Mouse (Mus musculus) erythroblast, embryonic 14.5 days (primary cell): Measurements from ENCODE around the gene AW551984.

ENCODE experiments used
- GATA1 ChIP-seq: IDR thresholded peaks from 2 replicates; pipeline ENCODE4 v1.6.1; 2012; ENCODE audit warnings: low read length, inconsistent platforms, mixed read lengths
- TAL1 ChIP-seq: IDR thresholded peaks from 3 replicates; pipeline ENCODE4 v1.6.1; 2012; ENCODE audit warnings: low read length, inconsistent platforms, mixed read lengths

DNA sequence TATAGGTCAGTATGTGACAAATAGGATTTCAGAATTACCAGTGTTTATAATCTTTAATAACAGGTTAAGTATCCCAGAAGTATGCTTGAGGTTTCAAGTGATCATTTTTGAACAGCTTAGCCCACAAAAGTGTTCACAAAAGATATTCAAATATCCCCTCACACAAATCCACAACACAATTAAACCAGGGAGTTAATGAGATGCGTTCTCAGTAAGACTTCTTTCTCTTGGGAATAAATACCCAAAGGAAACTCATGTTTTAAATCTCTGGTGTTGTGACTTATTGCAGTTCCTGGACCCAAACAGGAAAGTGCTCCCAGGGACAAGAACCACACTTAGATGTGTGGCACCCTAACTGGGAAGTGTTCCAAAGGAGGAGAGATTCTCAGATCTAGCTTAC, 16.9 kb upstream of the AW551984 start, which contains the start of gene Olfr960:
- TF ChIP-seq TAL1 (no peak), GATA1 (no peak)
